Mouse (Mus musculus): ENCODE measurements at regions not wholly inside any gene's neighbourhood (a gene's known extent, or its start where the extent isn't known, plus 50 kb on each side); places are given as distances from the start of the nearest gene placed in this dataset.

GRCm38 (mm10) chr10:91583204-91583603 is 402.1 kb upstream of the Tmpo start:
- DNase-seq: no peak

DNA sequence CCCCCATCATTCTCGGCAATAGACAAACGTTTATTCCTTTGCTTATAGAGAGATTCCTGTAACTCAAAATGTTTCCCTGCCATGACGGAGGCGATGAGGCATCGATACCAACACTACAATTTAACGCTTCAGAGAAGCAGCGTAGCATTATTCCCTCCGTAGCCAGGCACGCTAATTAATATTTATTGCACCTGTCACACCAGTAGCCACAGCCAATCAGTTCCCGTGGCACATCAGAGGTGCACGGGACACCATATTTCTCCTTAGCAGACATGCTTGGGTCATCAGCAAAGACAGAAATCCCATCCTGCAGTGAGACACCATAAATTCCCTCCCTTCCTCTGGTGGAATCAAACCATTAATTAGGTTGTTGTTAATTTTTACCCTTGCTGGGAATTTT is 399.8 kb upstream of the Tmpo start:
- DNase-seq: no peak

- no peak for DNase-seq
These were observed 394.4 kb upstream of the Tmpo start for GRCm38 (mm10) chr10:91575323-91576064.

DNA sequence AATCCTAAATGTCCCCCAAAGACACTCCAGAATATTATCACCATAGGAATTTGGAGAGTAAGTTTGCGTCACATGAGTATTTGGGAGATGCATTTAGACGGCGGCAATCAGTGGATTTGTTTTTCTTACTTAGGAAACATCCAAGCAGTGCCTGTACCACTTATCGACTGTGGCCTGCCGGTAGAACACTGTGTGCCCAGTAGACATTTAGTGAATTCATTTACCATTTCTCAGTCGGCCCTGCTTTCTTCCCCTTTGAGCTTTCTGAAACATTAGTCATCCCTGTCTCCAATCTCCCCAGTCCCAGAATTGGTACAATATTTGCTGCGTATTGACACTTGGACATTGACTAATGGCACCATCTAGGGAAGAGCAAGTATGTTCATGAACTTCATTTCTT is 391.7 kb upstream of the Tmpo start:
- no peak for DNase-seq

DNA sequence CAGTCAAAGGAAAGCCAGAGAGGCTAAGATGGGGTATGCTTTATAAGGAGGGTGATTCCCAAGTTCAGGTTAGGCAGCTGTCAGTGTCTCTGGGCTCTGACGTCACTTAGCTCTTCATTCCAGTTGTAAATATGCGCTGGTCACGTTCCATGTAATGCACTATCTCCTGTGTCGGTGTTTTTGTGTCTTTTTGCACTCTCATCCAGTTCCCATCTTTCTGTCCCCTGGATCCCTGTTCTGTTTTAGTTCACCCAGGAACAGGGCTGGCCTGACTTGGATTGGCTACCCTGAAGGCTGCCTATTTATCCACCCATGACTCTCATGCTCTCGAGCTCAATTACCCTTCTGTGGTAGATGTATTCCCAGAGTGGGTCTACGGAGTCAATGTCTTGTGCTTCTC is 387.9 kb upstream of the Tmpo start:
- DNase-seq: no peak

GRCm38 (mm10) chr10:91566116-91566774 is 385.1 kb upstream of the Tmpo start:
- DNase-seq: no peak

DNA sequence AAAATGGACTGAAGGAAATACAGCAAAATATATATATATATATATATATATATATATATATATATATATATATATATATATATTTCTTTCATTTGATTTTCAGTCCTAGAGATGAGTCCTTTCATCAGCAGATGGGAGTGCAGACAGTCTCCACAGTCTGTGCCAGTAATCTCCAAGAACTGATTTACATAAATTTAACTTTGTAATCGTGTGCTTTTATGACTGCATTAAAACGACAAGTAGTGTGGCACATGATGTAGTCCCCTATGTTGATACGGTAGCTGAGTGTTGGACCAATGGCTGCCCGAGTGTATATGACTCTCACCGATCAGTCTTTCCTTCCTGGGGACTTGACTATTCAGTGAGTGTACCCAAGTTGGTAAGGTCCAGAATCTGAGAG is 378.2 kb upstream of the Tmpo start:
- DNase-seq: no peak

DNA sequence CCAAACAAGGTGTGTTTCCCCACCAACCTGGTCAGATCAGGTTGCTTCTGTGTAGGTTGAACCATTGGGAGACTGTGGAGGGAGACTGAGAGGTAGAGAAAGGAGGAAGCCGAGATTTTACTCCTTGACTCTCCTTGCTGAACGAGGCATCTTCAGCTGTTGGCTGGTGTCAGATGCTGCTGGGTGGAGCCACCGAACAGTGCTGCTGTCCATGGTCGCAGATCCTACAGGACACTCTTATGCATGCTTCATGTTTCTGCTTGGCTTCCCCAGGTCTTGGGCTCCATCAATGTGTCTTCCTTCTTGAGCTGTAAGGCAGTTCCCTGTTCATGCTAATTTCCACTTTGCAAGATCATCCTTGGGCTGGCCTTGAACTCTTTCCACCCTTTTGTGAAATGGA is 367.0 kb upstream of the Tmpo start:
- no peak for DNase-seq

GRCm38 (mm10) chr10:91546140-91546539 is 365.0 kb upstream of the Tmpo start:
- peak; percentile 19 to 25 for DNase-seq

DNA sequence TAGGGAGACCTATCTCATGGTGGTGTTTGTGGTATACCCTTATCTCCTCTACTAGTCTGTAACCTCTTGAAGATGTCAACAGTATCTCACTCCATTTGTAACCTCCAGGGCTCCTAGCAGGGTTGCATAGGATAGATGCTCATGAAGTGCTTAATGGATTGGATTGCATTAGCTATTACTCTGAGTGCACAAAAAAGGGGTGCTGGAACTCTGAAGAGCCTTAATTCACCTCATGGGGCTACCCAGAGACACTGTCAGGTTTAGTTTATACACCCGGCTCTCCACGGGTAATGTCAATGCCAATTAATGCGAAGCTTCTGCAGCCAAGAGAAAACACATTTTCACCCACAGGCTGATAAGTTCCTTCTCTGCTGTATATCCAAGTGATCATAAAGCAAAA is 364.3 kb upstream of the Tmpo start:
- DNase-seq: no peak

- no peak for DNase-seq
These were observed 362.2 kb upstream of the Tmpo start for GRCm38 (mm10) chr10:91543167-91543918.

DNA sequence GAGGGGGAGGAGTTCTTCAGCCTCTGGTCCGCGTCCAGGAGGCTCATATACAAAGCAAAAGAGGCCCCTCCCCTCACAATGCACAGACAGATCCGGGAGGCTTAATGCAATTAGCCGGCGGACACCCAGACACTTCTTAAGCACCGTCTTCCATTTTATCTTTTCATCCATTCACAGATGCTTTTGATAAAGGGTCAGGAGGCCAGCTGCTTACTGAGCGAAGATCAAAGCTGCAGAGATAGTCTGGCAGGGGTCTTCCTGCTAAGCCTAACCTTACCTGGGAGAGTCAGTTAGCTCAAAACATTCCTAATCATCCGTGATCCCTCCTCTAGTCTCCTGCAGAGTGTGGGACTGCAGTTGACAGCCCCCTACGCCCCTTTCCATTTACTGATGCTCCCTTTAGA is 361.1 kb upstream of the Tmpo start:
- no peak for DNase-seq

DNA sequence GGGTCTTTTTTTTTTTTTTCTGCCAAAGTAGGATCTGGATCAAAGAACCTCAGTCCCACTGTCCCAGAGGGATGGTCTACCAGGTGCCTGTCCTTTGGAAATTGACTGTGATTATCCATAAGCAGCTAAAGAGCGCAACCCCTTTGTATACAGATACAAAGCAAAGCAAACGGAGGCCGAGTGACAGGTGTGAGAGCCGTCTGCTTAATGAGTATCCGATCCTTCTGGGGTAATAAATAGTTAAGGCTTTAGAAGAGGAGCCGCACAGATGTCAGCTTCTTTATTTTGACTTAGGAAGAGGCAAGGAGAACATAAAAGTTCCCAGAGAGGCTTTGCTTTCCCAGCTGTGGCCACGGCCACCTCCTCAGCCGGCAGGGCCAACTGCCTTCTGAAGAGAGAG is 356.1 kb upstream of the Tmpo start:
- no peak for DNase-seq

DNA sequence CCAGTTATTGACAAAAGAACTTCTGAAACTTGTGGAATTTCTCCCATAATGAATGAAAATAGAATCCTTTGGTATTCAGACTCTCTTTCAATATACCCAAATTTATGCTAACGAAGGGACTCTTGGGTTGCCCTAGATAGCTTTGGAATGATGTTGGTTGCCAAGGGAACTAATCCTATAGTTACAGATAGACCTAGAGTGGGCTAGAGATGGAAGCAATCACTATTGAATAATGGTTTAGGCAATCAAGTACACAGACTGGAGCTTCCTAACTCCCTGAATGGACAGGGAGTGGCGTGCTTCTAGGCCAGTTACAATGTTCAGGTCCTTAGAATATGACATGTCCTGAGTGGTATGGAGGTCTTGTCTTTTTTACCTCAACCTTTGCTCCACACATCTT is 354.3 kb upstream of the Tmpo start:
- DNase-seq: no peak

GRCm38 (mm10) chr10:91528305-91528704 is 347.2 kb upstream of the Tmpo start:
- no peak for DNase-seq

- DNase-seq: no peak
These were observed 340.1 kb upstream of the Tmpo start for GRCm38 (mm10) chr10:91521168-91521567.

GRCm38 (mm10) chr10:91515021-91515371 is 333.9 kb upstream of the Tmpo start:
- no peak for DNase-seq

- DNase-seq: no peak
These were observed 333.3 kb upstream of the Tmpo start for GRCm38 (mm10) chr10:91514163-91515020.

- DNase-seq: peak; percentile 64 to 69
These were observed 325.9 kb upstream of the Tmpo start for GRCm38 (mm10) chr10:91507038-91507437.

DNA sequence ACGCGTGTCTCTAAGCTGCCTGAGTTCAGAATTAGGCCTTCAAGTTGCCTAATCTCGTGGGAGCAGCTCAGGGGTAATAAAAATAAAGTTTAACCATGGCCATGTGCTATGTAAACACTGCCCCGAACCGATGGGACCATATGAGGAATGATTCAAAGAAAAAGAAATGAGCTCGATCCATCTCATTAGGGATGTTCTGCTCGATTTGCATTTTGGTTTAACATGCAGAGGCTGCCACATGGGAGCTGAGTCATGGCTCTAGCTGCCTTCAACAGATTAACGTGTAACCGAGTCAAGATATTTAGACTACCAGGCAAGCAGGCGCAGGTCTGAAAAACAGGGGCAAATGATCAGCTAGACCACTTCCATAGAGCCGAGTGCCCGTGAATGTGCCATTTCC is 323.8 kb upstream of the Tmpo start:
- DNase-seq: no peak

GRCm38 (mm10) chr10:91498543-91498942 is 317.4 kb upstream of the Tmpo start:
- peak; percentile 13 to 38 for DNase-seq

DNA sequence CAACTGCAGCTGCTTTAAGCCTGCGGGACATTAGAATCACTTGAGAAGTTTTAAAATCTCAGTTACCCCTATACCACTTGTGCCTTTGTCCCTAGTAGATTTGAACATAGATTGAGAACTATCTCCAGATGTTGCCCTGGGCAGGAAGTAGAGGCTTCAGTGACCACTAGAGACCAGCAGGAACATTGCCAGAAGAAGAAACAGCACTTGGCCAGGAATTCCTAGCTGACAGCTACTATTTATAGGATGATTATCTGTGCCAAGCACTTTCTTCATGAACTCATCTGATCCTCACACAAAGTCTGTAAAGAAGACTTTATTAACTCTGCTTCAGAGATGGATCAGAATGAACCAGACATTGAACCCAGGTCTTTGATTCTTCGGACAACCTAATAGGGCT is 283.6 kb upstream of the Tmpo start:
- DNase-seq: peak; percentile 34 to 42

Data from heart, adult 18-20 months (tissue).